Mouse (Mus musculus): Measurements from ENCODE around the gene Dctd. TPM values are rescaled to one million over a fixed set of nuclear protein-coding genes. Genes with fewer than 3 reads are reported as not detected.

The Dctd gene
- polyA plus RNA-seq, 2 experiments: 34.5 to 67.7 TPM

DNA sequence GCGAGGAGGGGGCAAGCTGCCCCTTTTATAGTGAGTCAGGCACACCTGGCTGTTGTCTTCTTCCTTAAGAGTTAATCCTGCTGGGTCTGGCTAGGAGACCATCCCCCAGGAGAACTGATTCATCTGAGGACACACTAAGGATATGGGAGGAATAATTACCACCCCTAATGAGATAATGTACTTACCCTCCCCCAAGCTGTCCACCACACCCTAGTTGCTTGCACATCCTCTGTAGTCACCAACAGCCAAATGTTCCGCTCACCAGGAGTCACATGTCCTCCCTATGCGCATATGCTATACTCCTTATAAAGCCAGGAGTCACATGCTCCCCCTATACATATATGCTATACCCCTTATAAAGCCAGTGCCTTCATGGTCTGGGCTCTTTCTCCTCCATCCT lies 82.1 kb downstream of the Dctd start:
- no peak overlapping the region for H3K4me3 ChIP-seq (replicated peaks; ENCODE audit: low read length)
- no peaks in the 10 kb centered on the region for H3K9me3 ChIP-seq (ENCODE audit: control insufficient read depth, low read length)
- WGBS: 98% methylated on average over 3 of the region's 3 CpGs
- DNase-seq (ENCODE audit: low spot score) (no peak), ATAC-seq (ENCODE audit: low FRiP score, low read depth) (no peak)
- H3K4me2 ChIP-seq (replicated peaks; ENCODE audit: low read depth, low read length, severe bottlenecking): no peak overlapping the region
- H3K27me3 ChIP-seq (ENCODE audit: control insufficient read depth, insufficient read depth, low read length): no peaks in the 10 kb centered on the region
- H3K4me1 ChIP-seq (ENCODE audit: control insufficient read depth, insufficient read depth, low read length): no peaks in the 10 kb centered on the region
- no peak overlapping the region for H3K9ac ChIP-seq (ENCODE audit: low read depth, low read length, severe bottlenecking)
- H3K36me3 ChIP-seq (ENCODE audit: control insufficient read depth, insufficient read depth, low read length): no peaks in the 10 kb centered on the region
- no peak for TF ChIP-seq POLR2A (IDR thresholded peaks at IDR 0.05; ENCODE audit: borderline replicate concordance, extremely low read depth, insufficient read depth, insufficient read length)
- no peak overlapping the region for H3K27ac ChIP-seq (replicated peaks; ENCODE audit: low read depth, low read length)

DNA sequence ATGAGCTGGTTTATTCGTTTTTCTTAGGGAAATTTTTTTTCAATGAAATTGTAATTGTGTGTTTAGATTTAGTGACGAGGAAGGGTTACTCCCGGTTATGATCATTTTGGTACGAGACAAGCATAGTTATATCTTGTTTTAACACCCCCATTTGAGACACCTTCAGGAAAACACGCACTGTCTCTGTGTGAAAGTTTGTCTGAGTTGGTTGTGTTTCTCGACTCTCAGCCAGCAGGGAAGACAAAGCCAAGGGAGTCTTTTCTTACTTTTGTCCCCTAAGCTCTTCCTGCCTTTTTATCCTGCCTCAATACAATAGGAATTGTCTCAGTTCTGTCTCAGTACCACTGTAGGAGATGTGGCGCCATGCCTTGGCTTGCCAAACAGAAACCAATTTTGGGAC lies 84.9 kb downstream of the Dctd start:
- H3K27ac ChIP-seq (replicated peaks; ENCODE audit: low read depth, low read length): no peak overlapping the region
- no peak overlapping the region for H3K9ac ChIP-seq (ENCODE audit: low read depth, low read length, severe bottlenecking)
- no peaks in the 10 kb centered on the region for H3K36me3 ChIP-seq (ENCODE audit: control insufficient read depth, insufficient read depth, low read length)
- 89% methylated on average over 7 of the region's 7 CpGs for WGBS
- no peaks in the 10 kb centered on the region for H3K9me3 ChIP-seq (ENCODE audit: control insufficient read depth, low read length)
- H3K27me3 ChIP-seq (ENCODE audit: control insufficient read depth, insufficient read depth, low read length): no peaks in the 10 kb centered on the region
- no peak for DNase-seq (ENCODE audit: low spot score)
- no peak overlapping the region for H3K4me2 ChIP-seq (replicated peaks; ENCODE audit: low read depth, low read length, severe bottlenecking)
- no peaks in the 10 kb centered on the region for H3K4me1 ChIP-seq (ENCODE audit: control insufficient read depth, insufficient read depth, low read length)
- ATAC-seq (ENCODE audit: low FRiP score, low read depth): no peak
- no peak overlapping the region for H3K4me3 ChIP-seq (replicated peaks; ENCODE audit: low read length)
- TF ChIP-seq POLR2A (IDR thresholded peaks at IDR 0.05; ENCODE audit: borderline replicate concordance, extremely low read depth, insufficient read depth, insufficient read length): no peak

DNA sequence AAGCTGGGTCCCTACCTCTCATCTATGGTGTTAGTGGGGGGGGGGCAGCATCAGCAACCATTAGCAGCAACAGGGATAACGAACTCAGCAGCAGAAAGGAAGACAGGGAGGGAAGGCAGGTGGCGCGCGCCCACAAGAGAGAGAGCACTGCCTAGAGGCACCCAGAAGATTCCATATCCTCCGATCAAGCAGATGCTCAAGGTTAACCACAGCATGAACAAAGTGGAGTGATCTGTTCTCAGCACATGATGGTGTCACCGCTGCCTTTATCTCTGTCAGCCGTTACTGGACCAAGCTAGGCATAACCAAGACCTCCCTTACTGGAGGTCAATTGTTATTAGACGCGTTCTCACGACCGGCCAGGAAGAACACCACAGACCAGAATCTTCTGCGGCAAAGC lies 89.7 kb downstream of the Dctd start:
- Histone ChIP-seq H3K27me3 (ENCODE audit: control insufficient read depth, insufficient read depth, low read length) (no peaks in the 10 kb centered on the region), H3K4me1 (ENCODE audit: control insufficient read depth, insufficient read depth, low read length) (no peaks in the 10 kb centered on the region), H3K9me3 (ENCODE audit: control insufficient read depth, low read length) (no peaks in the 10 kb centered on the region), H3K9ac (ENCODE audit: low read depth, low read length, severe bottlenecking) (no peak overlapping the region), H3K27ac (replicated peaks; ENCODE audit: low read depth, low read length) (no peak overlapping the region), H3K4me2 (replicated peaks; ENCODE audit: low read depth, low read length, severe bottlenecking) (no peak overlapping the region), H3K4me3 (replicated peaks; ENCODE audit: low read length) (no peak overlapping the region), H3K36me3 (ENCODE audit: control insufficient read depth, insufficient read depth, low read length) (no peaks in the 10 kb centered on the region)
- ATAC-seq (ENCODE audit: low FRiP score, low read depth): no peak
- no peak for DNase-seq (ENCODE audit: low spot score)
- no peak for TF ChIP-seq POLR2A (IDR thresholded peaks at IDR 0.05; ENCODE audit: borderline replicate concordance, extremely low read depth, insufficient read depth, insufficient read length)
- WGBS: over 99% methylated on average over 12 of the region's 12 CpGs

DNA sequence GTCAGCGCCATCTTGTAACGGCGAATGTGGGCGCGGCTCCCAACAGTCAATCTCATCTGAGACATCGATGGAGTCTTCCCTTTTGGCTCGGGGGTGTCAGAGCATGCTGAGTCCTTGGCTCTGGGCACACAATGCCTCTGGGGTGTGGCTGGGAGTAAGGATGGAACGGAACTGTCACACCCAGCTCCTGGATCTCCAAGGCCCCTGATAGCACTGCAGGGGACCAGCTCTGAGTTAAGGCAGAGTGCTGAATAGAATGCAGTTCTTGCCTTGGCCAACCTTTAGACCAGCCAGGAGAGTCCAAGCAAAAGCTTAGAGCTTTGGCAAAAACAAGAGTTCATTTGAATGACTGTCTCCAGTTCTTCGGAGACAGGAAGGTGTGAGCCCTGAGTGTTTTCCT lies 97.1 kb downstream of the Dctd start:
- Histone ChIP-seq H3K27ac (replicated peaks; ENCODE audit: low read depth, low read length) (no peak overlapping the region), H3K9ac (ENCODE audit: low read depth, low read length, severe bottlenecking) (no peak overlapping the region), H3K4me2 (replicated peaks; ENCODE audit: low read depth, low read length, severe bottlenecking) (no peak overlapping the region), H3K9me3 (ENCODE audit: control insufficient read depth, low read length) (no peaks in the 10 kb centered on the region), H3K4me1 (ENCODE audit: control insufficient read depth, insufficient read depth, low read length) (no peaks in the 10 kb centered on the region), H3K36me3 (ENCODE audit: control insufficient read depth, insufficient read depth, low read length) (no peaks in the 10 kb centered on the region), H3K4me3 (replicated peaks; ENCODE audit: low read length) (no peak overlapping the region), H3K27me3 (ENCODE audit: control insufficient read depth, insufficient read depth, low read length) (no peaks in the 10 kb centered on the region)
- no peak for TF ChIP-seq POLR2A (IDR thresholded peaks at IDR 0.05; ENCODE audit: borderline replicate concordance, extremely low read depth, insufficient read depth, insufficient read length)
- 96% methylated on average over 9 of the region's 9 CpGs for WGBS
- no peak for DNase-seq (ENCODE audit: low spot score)
- no peak for ATAC-seq (ENCODE audit: low FRiP score, low read depth)

DNA sequence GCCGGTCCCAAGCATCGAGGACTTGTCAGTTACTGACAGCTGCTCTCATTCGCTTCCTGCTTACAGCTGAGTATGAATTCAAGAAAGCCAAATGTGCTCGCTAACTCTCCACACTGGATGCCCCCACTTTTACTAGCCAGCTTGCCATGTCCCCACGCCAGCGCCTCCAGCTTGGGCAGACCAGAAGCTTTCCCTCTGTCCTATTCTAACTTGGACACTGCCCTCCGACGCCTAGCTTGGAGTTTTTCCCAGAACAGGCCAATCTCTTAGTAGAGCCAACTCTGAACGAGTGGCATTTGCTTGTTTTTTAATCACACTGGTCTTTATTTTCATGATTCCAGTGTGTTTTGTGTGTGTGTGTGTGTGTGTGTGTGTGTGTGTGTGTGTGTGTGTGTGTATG lies 100.3 kb downstream of the Dctd start:
- 95% methylated on average over 9 of the region's 9 CpGs for WGBS
- H3K27ac ChIP-seq (replicated peaks; ENCODE audit: low read depth, low read length): no peak overlapping the region
- no peak overlapping the region for H3K4me2 ChIP-seq (replicated peaks; ENCODE audit: low read depth, low read length, severe bottlenecking)
- H3K9me3 ChIP-seq (ENCODE audit: control insufficient read depth, low read length): no peaks in the 10 kb centered on the region
- no peaks in the 10 kb centered on the region for H3K36me3 ChIP-seq (ENCODE audit: control insufficient read depth, insufficient read depth, low read length)
- H3K4me1 ChIP-seq (ENCODE audit: control insufficient read depth, insufficient read depth, low read length): no peaks in the 10 kb centered on the region
- no peak overlapping the region for H3K4me3 ChIP-seq (replicated peaks; ENCODE audit: low read length)
- no peak for TF ChIP-seq POLR2A (IDR thresholded peaks at IDR 0.05; ENCODE audit: borderline replicate concordance, extremely low read depth, insufficient read depth, insufficient read length)
- no peak for DNase-seq (ENCODE audit: low spot score)
- no peak for ATAC-seq (ENCODE audit: low FRiP score, low read depth)
- no peak overlapping the region for H3K9ac ChIP-seq (ENCODE audit: low read depth, low read length, severe bottlenecking)
- no peaks in the 10 kb centered on the region for H3K27me3 ChIP-seq (ENCODE audit: control insufficient read depth, insufficient read depth, low read length)

DNA sequence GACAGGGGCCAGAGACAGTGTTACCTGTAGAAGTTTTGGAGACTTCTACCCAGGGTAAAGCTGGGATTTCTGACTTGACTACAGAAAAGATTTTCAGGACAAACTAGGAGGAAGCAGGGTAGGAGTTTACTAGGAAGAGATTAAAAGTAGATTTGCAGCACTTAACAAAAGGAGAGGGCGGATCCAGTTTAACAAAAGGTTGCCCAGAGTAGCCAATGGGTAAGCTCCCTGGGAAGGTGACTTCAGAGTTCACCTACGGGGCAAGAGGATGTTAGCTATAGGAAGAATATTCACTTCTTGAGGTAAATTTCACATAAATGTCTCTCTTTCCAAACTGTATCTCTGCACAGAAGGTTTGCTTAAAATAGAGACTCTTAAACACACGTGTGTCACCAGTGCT lies 103.7 kb downstream of the Dctd start:
- H3K4me2 ChIP-seq (replicated peaks; ENCODE audit: low read depth, low read length, severe bottlenecking): no peak overlapping the region
- H3K36me3 ChIP-seq (ENCODE audit: control insufficient read depth, insufficient read depth, low read length): no peaks in the 10 kb centered on the region
- no peaks in the 10 kb centered on the region for H3K4me1 ChIP-seq (ENCODE audit: control insufficient read depth, insufficient read depth, low read length)
- no peaks in the 10 kb centered on the region for H3K9me3 ChIP-seq (ENCODE audit: control insufficient read depth, low read length)
- ATAC-seq (ENCODE audit: low FRiP score, low read depth) (no peak), DNase-seq (ENCODE audit: low spot score) (no peak)
- H3K27ac ChIP-seq (replicated peaks; ENCODE audit: low read depth, low read length): no peak overlapping the region
- no peak for TF ChIP-seq POLR2A (IDR thresholded peaks at IDR 0.05; ENCODE audit: borderline replicate concordance, extremely low read depth, insufficient read depth, insufficient read length)
- 74% methylated on average over 3 of the region's 3 CpGs for WGBS
- no peak overlapping the region for H3K9ac ChIP-seq (ENCODE audit: low read depth, low read length, severe bottlenecking)
- no peaks in the 10 kb centered on the region for H3K27me3 ChIP-seq (ENCODE audit: control insufficient read depth, insufficient read depth, low read length)
- no peak overlapping the region for H3K4me3 ChIP-seq (replicated peaks; ENCODE audit: low read length)

Other genes with a start within 250 kb of the Dctd start
- 10.9 and 11.4 TPM in 2 replicates for gene Wwc2, start 108.2 kb upstream of the Dctd start, polyA plus RNA-seq (2012; rRNA removed)
- gene Wwc2, start 108.2 kb upstream of the Dctd start, polyA plus RNA-seq (2014; fragmentation: Nextera tagmentation; extraction: Ambion mirVana): 13.5 and 14.6 TPM in 2 replicates